ENCODE assay signal across 19 mouse cellular contexts in the genomic region with DNA sequence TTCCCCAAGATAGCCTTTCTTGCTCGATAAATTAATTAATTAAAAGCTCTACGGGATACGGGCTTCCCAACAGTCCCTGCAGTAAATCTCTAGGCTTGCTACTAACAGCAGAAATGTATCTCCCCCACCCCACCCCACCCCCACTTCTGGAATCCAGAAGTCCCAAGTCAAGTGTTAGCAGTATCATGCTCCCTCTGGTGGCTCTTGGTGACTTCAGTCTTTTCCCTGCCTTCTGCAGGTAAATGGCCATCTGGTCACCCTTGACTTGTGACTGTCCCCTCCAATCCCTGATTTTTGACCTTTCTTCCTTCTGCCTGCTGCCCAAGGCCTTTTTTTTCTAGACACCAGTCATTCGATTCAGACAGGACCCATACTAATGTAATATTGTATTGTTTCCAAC. TPM values are rescaled to one million over a fixed set of nuclear protein-coding genes. Genes with fewer than 3 reads are reported as not detected.
DNase-seq lines count a peak whose midpoint lies in the region; ATAC-seq and TF ChIP-seq lines count a peak whose summit lies in the region.
"Had no signal": no experiment of that assay in that cellular context is flagged by ENCODE, and none has a peak within 500 bp of the region (broad histone marks: within the 10 kb centered on the region; RNA-seq: fewer than 3 reads in every experiment).

No protein-coding gene starts in this region.

- no peak overlapping the region for H3K27ac ChIP-seq in intestine, postnatal 0 days (ENCODE audit: low read depth, low read length)
- H3K27ac ChIP-seq in intestine, embryonic 16.5 days (ENCODE audit: low read length) = no peak overlapping the region
- H3K27ac ChIP-seq in midbrain, embryonic 14.5 days (replicated peaks; ENCODE audit: low read depth, low read length) = no peak overlapping the region
- no peak overlapping the region for H3K27ac ChIP-seq in midbrain, embryonic 10.5 days (replicated peaks)
- H3K27ac ChIP-seq in stomach, postnatal 0 days (replicated peaks) = no peak overlapping the region
- H3K27ac ChIP-seq: neural tube, embryonic 15.5 days; stomach, embryonic 15.5 days had no signal

- H3K4me2 ChIP-seq in intestine, postnatal 0 days (replicated peaks; ENCODE audit: low read depth) = no peak overlapping the region
- H3K4me2 ChIP-seq in intestine, embryonic 16.5 days (ENCODE audit: low read depth, low read length) = no peak overlapping the region
- no peak overlapping the region for H3K4me2 ChIP-seq in midbrain, embryonic 14.5 days (ENCODE audit: low read length)
- H3K4me2 ChIP-seq in stomach, postnatal 0 days (replicated peaks; ENCODE audit: low read depth) = no peak overlapping the region
- H3K4me2 ChIP-seq: hindbrain, embryonic 15.5 days; liver, embryonic 11.5 days; neural tube, embryonic 15.5 days; stomach, embryonic 15.5 days had no signal

- H3K9ac ChIP-seq in intestine, postnatal 0 days (ENCODE audit: low read depth, low read length) = no peak overlapping the region
- no peak overlapping the region for H3K9ac ChIP-seq in intestine, embryonic 16.5 days (ENCODE audit: low read depth, low read length)
- H3K9ac ChIP-seq in midbrain, embryonic 14.5 days (replicated peaks; ENCODE audit: low read length) = no peak overlapping the region
- H3K9ac ChIP-seq in stomach, postnatal 0 days (ENCODE audit: low read length) = no peak overlapping the region
- H3K9ac ChIP-seq: hindbrain, embryonic 15.5 days; neural tube, embryonic 15.5 days; stomach, embryonic 15.5 days had no signal

- no peak for TF ChIP-seq EP300 in stomach, postnatal 0 days (optimal IDR thresholded peaks at IDR 0.05)

- no peaks in the 10 kb centered on the region for H3K27me3 ChIP-seq in intestine, postnatal 0 days (replicated peaks; ENCODE audit: control insufficient read depth, insufficient read depth, low read length)
- H3K27me3 ChIP-seq in intestine, embryonic 16.5 days (replicated peaks; ENCODE audit: control insufficient read depth, insufficient read depth, low read length) = no peaks in the 10 kb centered on the region
- no peaks in the 10 kb centered on the region for H3K27me3 ChIP-seq in midbrain, embryonic 14.5 days (ENCODE audit: control insufficient read depth, insufficient read depth, low read length)
- no peaks in the 10 kb centered on the region for H3K27me3 ChIP-seq in midbrain, embryonic 10.5 days (ENCODE audit: low read depth, poor library complexity, severe bottlenecking)
- no peaks in the 10 kb centered on the region for H3K27me3 ChIP-seq in stomach, postnatal 0 days (ENCODE audit: control insufficient read depth, insufficient read depth, low read length)
- H3K27me3 ChIP-seq: hindbrain, embryonic 15.5 days; neural tube, embryonic 15.5 days; stomach, embryonic 15.5 days had no signal

- H3K4me1 ChIP-seq in intestine, postnatal 0 days (replicated peaks; ENCODE audit: control insufficient read depth, insufficient read depth, low read length) = no peaks in the 10 kb centered on the region
- no peaks in the 10 kb centered on the region for H3K4me1 ChIP-seq in intestine, embryonic 16.5 days (ENCODE audit: control insufficient read depth, insufficient read depth, low read length)
- H3K4me1 ChIP-seq in midbrain, embryonic 14.5 days (ENCODE audit: control insufficient read depth, insufficient read depth, low read length) = peaks cover 6% of the 10 kb centered on the region; the same call in 1 of the 2 replicates
- H3K4me1 ChIP-seq in midbrain, embryonic 10.5 days = peaks cover 11% of the 10 kb centered on the region
- no peaks in the 10 kb centered on the region for H3K4me1 ChIP-seq in stomach, postnatal 0 days (replicated peaks; ENCODE audit: control insufficient read depth, insufficient read depth)
- H3K4me1 ChIP-seq: neural tube, embryonic 15.5 days; stomach, embryonic 15.5 days had no signal

- no peaks in the 10 kb centered on the region for H3K9me3 ChIP-seq in intestine, postnatal 0 days (ENCODE audit: control insufficient read depth)
- H3K9me3 ChIP-seq in intestine, embryonic 16.5 days (ENCODE audit: control insufficient read depth, low read length) = no peaks in the 10 kb centered on the region
- no peaks in the 10 kb centered on the region for H3K9me3 ChIP-seq in midbrain, embryonic 14.5 days (ENCODE audit: control insufficient read depth, low read length)
- no peaks in the 10 kb centered on the region for H3K9me3 ChIP-seq in midbrain, embryonic 10.5 days (replicated peaks)
- H3K9me3 ChIP-seq in stomach, postnatal 0 days (ENCODE audit: control insufficient read depth, low read length) = no peaks in the 10 kb centered on the region
- H3K9me3 ChIP-seq: hindbrain, embryonic 15.5 days; neural tube, embryonic 15.5 days; stomach, embryonic 15.5 days had no signal

- no peak for ATAC-seq in intestine, postnatal 0 days
- no peak for ATAC-seq in intestine, embryonic 16.5 days
- ATAC-seq in midbrain, embryonic 14.5 days (ENCODE audit: low FRiP score, low TSS enrichment) = no peak
- ATAC-seq in stomach, postnatal 0 days (ENCODE audit: low FRiP score, low TSS enrichment) = no peak
- ATAC-seq: forebrain, embryonic 14.5 days had no signal

- 83% methylated on average over 4 of the region's 4 CpGs for WGBS in intestine, postnatal 0 days
- WGBS in intestine, embryonic 16.5 days = 82% methylated on average over 4 of the region's 4 CpGs
- WGBS in midbrain, embryonic 14.5 days = 88% methylated on average over 4 of the region's 4 CpGs
- WGBS in midbrain, embryonic 10.5 days = 93% methylated on average over 4 of the region's 4 CpGs
- 77% methylated on average over 4 of the region's 4 CpGs for WGBS in stomach, postnatal 0 days

- DNase-seq in cerebellum, adult 18-20 months = peak; percentile 15 to 16
- DNase-seq in cerebellum, adult 8-10 months = no peak
- peak; percentile 29 for DNase-seq in midbrain, embryonic 14.5 days
- DNase-seq in midbrain, embryonic 10.5 days (ENCODE audit: low spot score) = no peak
- DNase-seq in stomach, postnatal 0 days (ENCODE audit: low spot score) = no peak
- no peak for DNase-seq in gastrocnemius, postnatal 25 days
- DNase-seq: adrenal gland, postnatal 10 days; heart, adult 18-20 months; kidney, adult 8-10 months; right cerebral cortex, adult 18-20 months; spleen, adult 18-20 months had no signal

- no peaks in the 10 kb centered on the region for H3K36me3 ChIP-seq in intestine, postnatal 0 days (ENCODE audit: control insufficient read depth, insufficient read depth)
- H3K36me3 ChIP-seq in intestine, embryonic 16.5 days (ENCODE audit: control insufficient read depth, insufficient read depth, low read length) = no peaks in the 10 kb centered on the region
- no peaks in the 10 kb centered on the region for H3K36me3 ChIP-seq in midbrain, embryonic 14.5 days (ENCODE audit: control insufficient read depth, insufficient read depth, low read length)
- H3K36me3 ChIP-seq in midbrain, embryonic 10.5 days = no peaks in the 10 kb centered on the region
- H3K36me3 ChIP-seq in stomach, postnatal 0 days (ENCODE audit: control insufficient read depth, insufficient read depth, low read length) = no peaks in the 10 kb centered on the region
- H3K36me3 ChIP-seq: hindbrain, embryonic 15.5 days; neural tube, embryonic 15.5 days; stomach, embryonic 15.5 days had no signal

- TF ChIP-seq CTCF in intestine, postnatal 0 days (IDR thresholded peaks at IDR 0.05; ENCODE audit: low read depth) = peak; percentile 35; the same call in 1 of the 2 replicates
- peak; percentile 40 for TF ChIP-seq CTCF in stomach, postnatal 0 days (IDR thresholded peaks at IDR 0.05; ENCODE audit: low read depth)

- H3K4me3 ChIP-seq in intestine, postnatal 0 days (ENCODE audit: low read depth, low read length) = no peak overlapping the region
- H3K4me3 ChIP-seq in intestine, embryonic 16.5 days (ENCODE audit: low read length) = no peak overlapping the region
- no peak overlapping the region for H3K4me3 ChIP-seq in midbrain, embryonic 14.5 days (replicated peaks; ENCODE audit: low read depth, low read length)
- no peak overlapping the region for H3K4me3 ChIP-seq in midbrain, embryonic 10.5 days
- no peak overlapping the region for H3K4me3 ChIP-seq in stomach, postnatal 0 days (ENCODE audit: low read depth, low read length)
- H3K4me3 ChIP-seq: hindbrain, embryonic 15.5 days; neural tube, embryonic 15.5 days; stomach, embryonic 15.5 days had no signal

RNA-seq across cellular contexts. Expression of a gene that starts 9.5 kb away (rescaled TPM):
- polyA plus RNA-seq in intestine, postnatal 0 days (2015; fragmentation: Nextera tagmentation; extraction: Ambion mirVana) = 0.05 and 0.14 TPM in 2 replicates
- 0.13 TPM in 2 replicates for polyA plus RNA-seq in intestine, embryonic 16.5 days (2015; fragmentation: Nextera tagmentation; extraction: Ambion mirVana)
- 5.0 TPM in 2 replicates for polyA plus RNA-seq in midbrain, embryonic 14.5 days (2014; fragmentation: Nextera tagmentation; extraction: Ambion mirVana)
- 0.86 and 1.3 TPM in 2 replicates for polyA plus RNA-seq in midbrain, embryonic 10.5 days (2016; fragmentation: Nextera tagmentation; extraction: Ambion mirVana)
- 0.04 TPM in 1 of 2 replicates, not detected in the other for polyA plus RNA-seq in stomach, postnatal 0 days (2015; fragmentation: Nextera tagmentation; extraction: Ambion mirVana)
- total RNA-seq in gastrocnemius, postnatal 25 days (2021) = under 1 TPM in 1 of 2 experiments, not detected in 1; 0.13 TPM

RNA-seq across cellular contexts. Expression of a gene that starts 23.4 kb away (rescaled TPM):
- 55.0 and 57.3 TPM in 2 replicates for polyA plus RNA-seq in intestine, postnatal 0 days (2015; fragmentation: Nextera tagmentation; extraction: Ambion mirVana)
- polyA plus RNA-seq in intestine, embryonic 16.5 days (2015; fragmentation: Nextera tagmentation; extraction: Ambion mirVana) = 65.6 and 69.3 TPM in 2 replicates
- 2,477 and 2,923 TPM in 2 replicates for polyA plus RNA-seq in midbrain, embryonic 14.5 days (2014; fragmentation: Nextera tagmentation; extraction: Ambion mirVana)
- 117 and 248 TPM in 2 replicates for polyA plus RNA-seq in midbrain, embryonic 10.5 days (2016; fragmentation: Nextera tagmentation; extraction: Ambion mirVana)
- polyA plus RNA-seq in stomach, postnatal 0 days (2015; fragmentation: Nextera tagmentation; extraction: Ambion mirVana) = 47.1 and 49.4 TPM in 2 replicates
- 1 to 10 TPM in 1 of 2 experiments, under 1 TPM in 1; 0.87 to 1.6 TPM for total RNA-seq in gastrocnemius, postnatal 25 days (2021)
- total RNA-seq: megakaryocyte-erythroid progenitor cell, adult 5-6 weeks had no signal

Comparison
In these comparisons a context has a peak if more than half of its experiments do, and no peak if none do; other contexts are left out.
1. DNase-seq: peak in cerebellum, adult 18-20 months (2 of 2) and midbrain, embryonic 14.5 days (single experiment); none in cerebellum, adult 8-10 months (single experiment), midbrain, embryonic 10.5 days (single experiment), stomach, postnatal 0 days (single experiment) and gastrocnemius, postnatal 25 days (single experiment).